Mouse (Mus musculus) lung, postnatal 14 days (tissue): ENCODE measurements around the gene Lingo4.
A peak's percentile ranks its signal among the peaks of the same experiment; 100 is the strongest.

Experiments
- DNase-seq: peaks from one replicate; pipeline ENCODE4 v3.0.0; 2021

Lingo4 gene

GRCm38 (mm10) chr3:94398217-94398616 is at the start of gene Lingo4:
Gene Lingo4, plus strand, starts transcription at chr3:94398517.
- no peak for DNase-seq

DNA sequence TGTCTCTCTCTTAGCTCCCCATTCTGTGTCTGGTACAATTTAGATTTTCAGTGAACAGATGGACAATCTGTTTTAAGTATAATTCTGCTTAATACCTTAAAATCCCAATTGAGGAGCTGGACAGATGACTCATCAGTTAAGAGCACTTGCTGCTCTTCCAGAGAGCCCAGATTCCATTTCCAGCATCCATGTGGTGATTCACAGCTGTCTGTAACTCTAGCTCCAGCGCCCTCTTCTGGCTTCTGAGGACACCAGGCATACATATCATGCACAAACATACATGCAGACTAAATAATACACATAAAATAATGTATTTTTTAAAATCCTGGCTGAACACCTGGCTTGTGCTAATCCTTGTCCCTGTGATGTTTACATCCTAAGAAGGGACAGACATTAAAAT is 37.5 kb upstream of the Lingo4 start:
- DNase-seq = peak; percentile 37

DNA sequence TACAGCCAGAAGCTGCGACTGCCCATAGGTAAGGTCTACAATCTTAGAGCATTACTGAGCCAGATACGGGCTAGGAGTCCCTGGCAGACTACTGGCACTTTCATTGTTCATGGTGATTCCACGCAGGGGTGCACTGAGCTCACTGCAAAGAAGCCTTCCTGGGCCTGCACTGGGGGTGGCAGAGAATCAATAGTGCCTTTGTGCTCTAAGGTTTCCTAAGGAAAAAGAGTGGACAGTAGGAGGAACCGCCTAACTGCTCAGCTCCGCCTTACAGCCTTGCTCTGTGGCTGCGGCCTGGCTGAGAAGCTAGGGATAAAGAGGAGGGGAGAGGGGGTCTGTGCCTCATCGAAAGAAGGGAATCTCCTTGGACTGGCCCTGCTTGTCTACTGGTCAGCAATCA is 36.2 kb upstream of the Lingo4 start, which contains the start of gene C2cd4d:
TSS of gene C2cd4d (plus strand) at position 301 of the 400 bp plus-strand sequence.
- no peak for DNase-seq

DNA sequence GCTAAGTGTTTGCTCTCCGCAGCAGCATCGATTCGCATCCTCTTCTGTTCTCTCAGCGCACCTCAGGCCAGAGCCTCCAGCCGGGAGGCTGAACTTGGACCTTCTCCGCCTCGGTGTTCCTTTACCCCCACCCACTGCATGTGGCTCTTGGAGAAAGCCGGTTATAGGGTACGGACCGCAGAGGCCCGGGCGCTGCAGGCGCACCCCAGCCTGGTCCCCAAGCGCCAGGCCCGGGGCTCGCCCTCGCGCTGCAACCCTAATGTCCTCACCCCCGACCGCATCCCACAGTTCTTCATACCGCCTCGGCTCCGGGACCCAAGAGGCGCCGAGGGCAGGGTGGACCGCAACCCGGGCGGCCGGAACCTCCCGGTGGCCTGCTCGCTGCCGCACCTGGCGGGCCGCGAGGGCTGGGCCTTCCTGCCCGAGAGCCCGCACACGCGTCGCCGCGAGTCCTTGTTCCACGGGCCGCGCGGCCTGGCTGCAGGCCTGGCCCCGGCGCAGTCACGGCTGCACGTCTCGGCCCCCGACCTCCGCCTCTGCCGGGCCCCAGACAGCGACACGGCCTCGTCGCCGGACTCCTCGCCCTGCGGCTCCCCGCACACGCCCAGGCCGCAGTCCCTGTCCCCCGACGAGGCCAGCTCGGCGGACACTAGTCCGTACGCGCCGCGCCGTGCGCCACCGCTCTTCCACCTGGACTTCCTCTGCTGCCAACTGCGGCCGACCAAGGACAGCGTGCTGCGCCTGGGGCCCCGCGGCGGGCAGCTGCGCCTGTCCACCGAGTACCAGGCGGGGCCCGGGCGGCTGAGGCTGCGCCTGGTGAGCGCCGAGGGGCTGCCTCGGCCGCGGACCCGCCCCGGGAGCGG is 34.8 kb upstream of the Lingo4 start:
- peak; percentile 34 for DNase-seq

GRCm38 (mm10) chr3:94364154-94364526 is 34.2 kb upstream of the Lingo4 start:
- DNase-seq = no peak

GRCm38 (mm10) chr3:94366761-94367160 is 31.6 kb upstream of the Lingo4 start:
- DNase-seq = peak; percentile 83

GRCm38 (mm10) chr3:94367511-94367910 is 30.8 kb upstream of the Lingo4 start:
- no peak for DNase-seq

DNA sequence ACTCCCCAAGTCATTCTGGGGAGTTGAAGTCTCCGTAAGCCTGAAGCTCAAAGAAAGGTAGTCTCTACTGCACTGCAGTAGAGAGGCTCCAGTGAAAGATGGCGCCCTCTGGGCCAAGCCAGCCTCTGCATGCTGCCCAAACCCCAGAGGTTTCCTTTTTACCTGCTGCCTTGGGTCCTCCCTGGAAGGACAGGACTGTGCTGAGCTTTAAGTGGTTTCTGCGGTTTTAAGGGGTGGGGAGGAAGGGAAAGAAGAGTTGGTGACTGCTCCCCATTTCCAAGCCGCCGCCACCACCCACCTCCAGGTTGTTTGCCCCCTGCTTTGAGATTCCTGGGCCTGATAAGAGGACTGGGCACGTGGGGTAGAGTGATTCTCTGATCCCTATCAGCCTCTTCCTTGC is 29.7 kb upstream of the Lingo4 start:
- DNase-seq = no peak

GRCm38 (mm10) chr3:94369709-94370108 is 28.6 kb upstream of the Lingo4 start:
- DNase-seq = no peak

DNA sequence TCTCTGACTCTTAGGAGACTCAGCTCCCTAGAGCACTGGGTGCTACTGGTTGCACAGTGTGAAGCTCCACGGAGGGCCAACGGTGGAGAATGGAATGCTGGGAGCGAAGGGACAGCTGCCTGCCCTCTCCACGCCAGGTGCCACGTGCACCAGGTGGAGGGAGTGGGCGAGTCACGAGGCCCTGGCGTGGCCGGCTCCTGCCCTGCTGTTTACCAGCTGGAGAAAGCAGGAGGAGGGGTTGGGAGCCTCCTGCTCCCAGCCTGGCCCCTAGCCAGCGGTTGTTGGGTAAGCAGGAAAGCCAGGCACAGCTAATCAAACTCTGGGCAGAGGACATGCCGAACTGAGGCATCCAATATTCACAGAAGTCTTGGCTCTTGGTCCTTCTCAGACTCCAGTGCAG is 26.7 kb upstream of the Lingo4 start:
- peak; percentile 85 for DNase-seq

DNA sequence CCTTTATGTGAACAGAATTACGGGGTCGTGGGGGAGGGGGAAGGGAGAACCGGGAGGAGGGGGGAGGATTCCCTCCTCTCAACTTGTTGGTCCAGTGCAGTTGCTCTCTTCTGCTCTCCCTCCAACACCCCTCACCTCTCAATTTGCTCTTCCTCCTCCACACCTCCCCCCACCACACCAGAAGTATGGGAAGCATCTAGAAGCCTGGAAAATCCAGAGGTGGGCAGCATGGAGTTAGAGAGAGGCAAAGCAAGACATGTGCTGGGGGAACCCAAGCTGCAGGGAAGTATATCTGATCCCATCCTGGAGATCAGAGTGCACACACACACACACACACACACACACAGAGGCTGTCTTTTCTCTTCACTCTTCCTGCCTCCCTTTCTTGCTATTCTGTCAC is 26.3 kb upstream of the Lingo4 start:
- no peak for DNase-seq

DNA sequence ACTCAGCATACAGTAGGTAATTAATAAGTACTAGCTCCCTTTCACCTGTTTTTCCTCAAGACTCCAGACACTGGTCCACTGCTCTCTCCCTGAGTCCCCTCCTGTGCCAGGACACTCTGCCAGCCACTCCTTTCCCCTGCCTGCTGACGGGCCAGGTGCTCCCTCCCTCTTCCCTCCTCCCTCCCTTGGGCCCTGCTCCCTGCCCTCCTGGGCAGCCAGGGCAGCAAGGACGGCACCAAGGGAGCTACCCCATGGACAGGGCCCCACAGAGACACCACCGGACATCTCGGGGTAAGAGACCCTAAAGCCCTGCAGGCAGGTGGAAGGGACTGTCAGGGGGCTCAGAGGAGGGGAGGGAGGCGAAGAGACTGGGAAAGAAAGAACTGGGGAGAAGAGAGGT is 25.7 kb upstream of the Lingo4 start, which contains the start of gene Rorc:
TSS of gene Rorc (plus strand) at position 154 of the 400 bp plus-strand sequence.
- DNase-seq = peak; percentile 49

GRCm38 (mm10) chr3:94373090-94373489 is 25.2 kb upstream of the Lingo4 start:
- DNase-seq = peak; percentile 24

GRCm38 (mm10) chr3:94373597-94374011 is 24.7 kb upstream of the Lingo4 start:
- peak; percentile 45 for DNase-seq

DNA sequence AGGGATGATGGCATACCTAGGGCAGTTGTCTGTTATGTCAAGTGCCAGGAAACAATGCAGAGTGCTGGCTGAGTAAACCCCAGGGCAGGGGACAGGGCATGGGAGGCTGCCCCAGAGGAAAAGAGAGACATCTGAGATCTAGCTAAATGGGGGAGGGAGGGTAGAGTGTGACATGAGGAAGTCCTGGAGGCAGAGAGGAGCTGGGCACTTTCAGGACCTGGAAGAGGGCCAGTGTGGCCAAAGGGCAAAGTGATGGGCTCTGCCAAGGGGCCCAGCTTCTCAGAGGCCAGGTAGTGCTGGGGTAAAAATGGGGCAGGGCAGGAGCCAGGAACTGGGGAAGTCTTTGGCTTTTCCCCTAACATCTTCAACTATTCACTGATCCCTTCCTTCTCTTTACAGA is 23.7 kb upstream of the Lingo4 start:
- DNase-seq = no peak

DNA sequence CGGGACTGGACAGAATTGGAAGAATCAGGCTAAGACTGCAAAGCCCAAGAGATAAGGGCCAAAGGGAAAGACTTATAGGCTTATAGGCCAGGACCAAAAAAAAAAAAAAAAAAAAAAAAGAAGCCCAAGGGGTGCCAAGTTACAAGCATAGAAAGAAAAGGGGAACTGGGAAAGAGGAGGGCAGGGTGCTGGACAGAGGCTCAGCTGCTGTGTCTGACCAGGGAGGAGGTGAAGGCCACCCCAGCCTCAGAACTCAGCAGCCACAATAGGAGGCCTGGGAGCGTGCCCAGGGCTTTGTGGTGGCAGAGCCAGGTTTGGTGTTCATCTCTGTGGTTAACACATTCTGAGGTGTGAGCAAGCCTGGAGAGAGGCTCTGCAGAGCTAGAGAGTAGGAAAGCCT is 23.2 kb upstream of the Lingo4 start:
- no peak for DNase-seq

- DNase-seq = no peak
Measured at GRCm38 (mm10) chr3:94375861-94376260, 22.5 kb upstream of the Lingo4 start.

- no peak for DNase-seq
Measured at GRCm38 (mm10) chr3:94377028-94377923, 21.0 kb upstream of the Lingo4 start.

DNA sequence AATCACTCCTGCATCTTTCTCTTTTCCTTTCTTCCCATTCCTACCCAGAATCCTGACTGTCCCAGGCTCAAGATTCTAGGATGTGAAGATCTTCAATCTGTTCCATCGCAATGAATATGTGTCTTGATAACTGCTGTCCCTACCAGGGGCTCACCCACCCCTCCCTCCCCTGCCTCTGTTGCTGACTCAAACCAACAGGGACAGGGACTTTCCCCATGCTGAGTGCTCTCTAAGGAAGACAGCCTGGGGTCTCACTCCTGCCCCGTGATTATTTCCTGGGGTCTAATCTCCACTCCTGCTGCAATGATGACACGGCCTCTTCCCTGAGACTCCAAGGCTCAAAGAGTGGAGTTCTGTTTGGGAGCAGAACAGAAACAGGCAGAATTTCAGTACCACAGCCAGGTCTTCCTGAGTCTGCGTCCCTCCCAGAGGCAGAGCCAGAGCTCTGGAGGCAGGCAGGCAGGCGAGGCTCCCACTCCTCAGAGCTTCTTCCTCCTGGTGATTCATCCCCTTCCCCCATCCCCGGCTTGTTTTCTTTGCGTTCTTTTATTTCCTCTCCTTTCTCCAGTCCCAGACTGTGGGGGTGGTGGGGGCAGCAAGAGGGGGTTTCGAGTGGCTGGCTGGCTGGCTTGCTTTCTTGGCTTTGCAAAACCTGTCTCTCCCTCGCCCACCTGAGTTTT is 18.3 kb upstream of the Lingo4 start:
- DNase-seq = no peak

DNA sequence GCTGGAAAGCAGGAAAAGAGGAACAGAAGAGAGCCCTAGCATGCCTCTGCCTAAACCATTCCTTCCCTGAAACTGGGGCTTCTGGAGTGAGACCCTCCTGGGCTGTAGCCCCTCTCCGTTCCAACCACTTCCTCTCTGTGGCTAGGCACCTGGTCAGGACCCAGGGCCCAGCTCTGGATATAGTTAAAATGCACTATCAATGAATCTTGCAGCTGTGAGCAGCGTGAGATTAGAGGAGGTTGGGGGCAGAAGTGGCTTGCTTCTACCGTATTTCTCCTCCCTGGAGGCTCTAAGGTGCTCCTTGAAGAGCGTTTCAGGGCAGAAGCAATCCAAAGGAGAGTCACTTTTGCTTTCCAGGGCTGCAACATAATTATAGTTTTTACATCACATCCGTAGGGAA is 16.0 kb upstream of the Lingo4 start:
- DNase-seq = no peak

DNA sequence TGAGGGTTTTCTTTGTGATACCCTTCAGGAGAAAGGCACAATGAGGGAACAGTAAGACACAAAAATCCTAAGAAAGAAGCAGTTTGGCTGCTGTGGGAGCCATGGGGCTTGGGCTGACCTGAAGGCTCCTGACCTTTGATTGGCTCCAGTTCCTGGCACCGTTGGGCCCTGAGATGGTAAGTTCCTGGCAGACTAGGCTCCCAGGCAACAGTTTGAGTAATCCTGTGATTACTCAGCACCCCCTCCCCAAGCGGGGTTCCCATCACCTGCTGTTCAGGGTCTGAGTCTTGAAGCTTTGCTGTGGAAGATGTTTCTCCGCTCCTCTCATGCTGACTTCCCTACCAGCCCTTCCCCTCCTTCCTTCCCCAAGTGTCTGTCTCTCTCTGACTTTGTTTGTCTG is 14.8 kb upstream of the Lingo4 start:
- no peak for DNase-seq

GRCm38 (mm10) chr3:94386671-94387070 is 11.6 kb upstream of the Lingo4 start:
- no peak for DNase-seq

DNA sequence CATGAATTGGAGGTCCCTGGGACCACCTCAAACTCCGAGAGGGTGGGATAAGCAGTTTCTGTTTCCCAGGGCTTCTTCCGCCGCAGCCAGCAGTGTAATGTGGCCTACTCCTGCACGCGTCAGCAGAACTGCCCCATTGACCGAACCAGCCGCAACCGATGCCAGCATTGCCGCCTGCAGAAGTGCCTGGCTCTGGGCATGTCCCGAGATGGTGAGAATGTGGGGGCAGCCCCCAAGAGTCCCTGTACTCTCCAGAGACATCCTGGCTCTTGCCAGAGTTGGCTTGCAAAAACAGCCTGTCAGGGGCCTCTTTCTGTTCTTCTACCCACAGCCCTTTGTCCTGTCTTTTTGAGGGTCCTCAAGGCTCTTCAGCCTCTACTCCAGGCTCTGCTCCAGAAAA is 10.9 kb upstream of the Lingo4 start:
- DNase-seq = no peak
